Mouse (Mus musculus): ENCODE measurements around the gene Gm28308.

Gene Gm28308

DNA sequence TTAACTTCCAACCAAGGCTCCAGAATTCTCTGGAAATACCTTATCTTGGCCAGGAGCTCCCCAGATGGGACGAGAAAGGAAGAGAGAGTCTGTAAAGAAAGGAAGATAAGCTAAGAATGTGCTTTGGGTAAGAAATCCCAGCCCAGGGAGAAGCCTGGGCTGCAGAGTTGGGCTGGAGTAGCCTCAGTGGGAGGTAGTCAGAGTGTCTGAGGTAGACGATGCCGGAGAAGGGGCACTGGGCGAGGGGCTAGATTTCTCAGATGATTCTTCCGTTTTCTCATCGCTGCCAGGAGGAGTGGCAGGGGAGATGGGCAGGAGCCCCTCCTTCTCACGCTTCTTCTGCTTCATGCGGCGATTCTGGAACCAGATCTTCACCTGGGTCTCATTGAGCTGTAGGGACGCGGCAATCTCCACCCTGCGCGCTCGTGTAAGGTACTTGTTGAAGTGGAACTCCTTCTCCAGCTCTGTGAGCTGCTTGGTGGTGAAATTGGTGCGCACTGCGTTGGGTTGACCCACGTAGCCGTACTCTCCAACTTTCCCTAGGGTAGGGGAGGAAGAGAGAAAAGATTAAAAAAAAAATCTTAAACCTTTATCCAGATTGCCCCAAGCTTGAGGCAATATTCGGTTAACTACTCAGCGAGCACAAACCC is 56.5 kb downstream of the Gm28308 start:
- DNase-seq (ENCODE audit: low read depth, low spot score), result no peak

DNA sequence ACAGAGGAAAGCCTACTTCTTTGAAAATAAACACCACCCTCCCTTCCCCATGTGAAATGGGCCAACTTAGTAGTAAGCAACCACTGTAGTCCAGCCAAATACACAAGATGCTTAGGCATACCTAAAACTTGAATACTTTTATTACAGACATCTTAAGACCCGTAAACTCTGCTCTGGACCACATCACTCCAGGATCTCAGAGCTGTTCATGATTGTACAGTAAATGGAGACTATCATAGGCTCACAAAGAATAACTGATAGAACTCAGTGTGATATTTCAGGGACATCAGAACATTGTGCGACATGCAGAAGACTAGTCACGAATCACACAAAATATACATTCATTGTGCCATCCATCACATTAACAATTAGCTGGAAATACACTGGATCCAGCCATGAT is 57.7 kb downstream of the Gm28308 start:
- no peak for DNase-seq (ENCODE audit: low read depth, low spot score)

DNA sequence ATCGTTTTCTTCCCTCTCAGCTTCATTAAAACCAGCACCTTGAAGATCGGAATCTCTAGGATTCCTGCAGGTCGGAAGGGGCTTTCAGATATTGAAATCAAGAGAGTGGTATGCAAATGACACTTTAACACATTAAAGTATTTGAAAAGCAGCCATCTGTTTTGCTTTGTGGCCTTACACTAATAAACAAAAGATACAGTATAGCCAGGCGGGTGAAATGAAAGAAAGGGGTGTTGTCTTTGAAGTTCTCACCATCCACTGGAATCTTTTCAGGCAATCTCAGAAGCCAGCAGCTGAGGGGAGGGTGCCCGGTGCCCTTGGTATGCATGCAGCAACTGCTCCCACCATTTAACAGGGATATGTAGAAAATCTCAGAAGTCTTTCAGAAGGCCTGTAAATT is 59.1 kb downstream of the Gm28308 start:
- peak; percentile 56 for DNase-seq (ENCODE audit: low read depth, low spot score)

DNA sequence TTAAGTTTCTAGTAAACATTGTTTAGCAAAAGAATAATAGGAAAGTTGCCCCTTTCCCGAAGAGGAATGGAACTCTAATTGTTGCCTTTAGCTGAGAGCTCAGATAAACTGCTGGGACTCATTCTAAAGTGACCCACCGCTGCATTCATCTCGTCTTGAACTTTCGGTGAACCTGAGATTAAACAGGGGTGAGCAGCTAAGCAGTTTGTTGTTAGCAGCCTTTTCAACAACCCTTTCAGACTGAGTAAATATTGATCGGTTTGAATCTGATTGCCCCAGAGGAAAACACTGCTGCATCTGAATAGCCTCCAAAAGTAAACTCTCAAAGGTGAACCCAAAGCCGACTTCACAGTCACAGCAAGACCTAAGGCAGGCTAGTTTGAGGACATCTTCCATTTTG is 59.9 kb downstream of the Gm28308 start:
- DNase-seq (ENCODE audit: low read depth, low spot score), result peak; percentile 49

DNA sequence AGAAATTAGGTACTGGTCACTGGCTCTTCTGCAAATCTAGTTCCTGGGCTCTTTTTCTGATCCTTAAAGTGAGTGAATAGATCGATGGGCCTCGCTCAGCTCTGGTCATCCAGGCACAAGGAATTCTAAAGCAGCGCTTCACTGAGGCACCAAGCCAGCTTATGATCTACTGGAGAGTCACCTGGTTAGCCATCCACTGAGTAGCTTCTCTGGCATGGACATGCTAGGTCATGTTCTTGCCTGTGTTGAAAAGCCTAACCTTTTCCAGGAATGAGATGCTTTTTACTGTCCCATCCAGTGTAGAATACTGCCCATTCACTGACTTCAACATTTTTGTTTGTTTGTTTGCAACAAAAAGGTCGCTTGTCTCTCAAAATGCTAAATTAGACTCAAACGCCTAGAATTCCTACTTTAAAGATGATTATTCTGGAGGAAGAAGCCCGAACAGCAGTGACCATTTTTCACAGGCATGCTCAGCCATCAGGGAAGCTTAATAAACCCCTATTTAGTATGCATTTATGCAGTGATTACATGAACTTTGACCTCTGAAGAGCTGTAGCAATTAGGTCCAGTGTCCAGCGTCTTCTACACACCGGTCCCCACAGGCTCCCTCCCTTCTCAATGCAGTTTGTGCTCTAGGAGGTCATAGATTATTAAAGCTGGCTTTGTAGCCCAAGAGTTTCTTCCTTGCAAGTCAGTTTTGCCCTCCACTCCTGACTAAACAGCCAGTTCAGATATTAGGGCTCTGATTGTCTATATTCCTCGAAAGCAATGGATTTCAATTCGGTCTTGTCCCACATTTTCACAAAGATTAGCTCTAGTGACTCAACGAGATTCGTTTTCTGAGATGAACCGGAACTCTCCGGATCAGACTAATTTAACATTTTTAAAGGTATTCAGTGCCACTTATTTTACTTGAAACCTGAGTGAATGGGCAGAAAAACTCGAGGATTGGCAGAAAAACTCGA is 60.6 kb downstream of the Gm28308 start:
- DNase-seq (ENCODE audit: low read depth, low spot score), result no peak

DNA sequence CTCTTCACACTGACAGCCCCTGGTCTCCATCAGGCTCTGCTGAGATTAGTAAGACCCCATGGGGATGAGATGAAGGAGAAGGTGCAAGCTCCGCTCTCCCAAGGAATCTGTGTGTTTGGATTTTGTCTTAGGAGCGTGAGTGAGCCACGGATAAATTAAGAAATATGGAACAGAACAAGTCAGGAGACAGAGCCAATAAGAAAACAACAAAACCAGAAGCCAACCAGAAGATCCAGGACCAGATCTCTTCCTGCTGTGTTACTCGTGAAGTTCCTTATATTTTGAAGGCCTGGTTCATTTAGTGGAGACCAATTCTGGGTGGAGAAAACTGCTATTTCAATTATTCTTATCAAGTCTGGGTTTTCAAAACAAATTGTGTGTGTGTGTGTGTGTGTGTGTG is 61.6 kb downstream of the Gm28308 start:
- DNase-seq (ENCODE audit: low read depth, low spot score), result no peak

DNA sequence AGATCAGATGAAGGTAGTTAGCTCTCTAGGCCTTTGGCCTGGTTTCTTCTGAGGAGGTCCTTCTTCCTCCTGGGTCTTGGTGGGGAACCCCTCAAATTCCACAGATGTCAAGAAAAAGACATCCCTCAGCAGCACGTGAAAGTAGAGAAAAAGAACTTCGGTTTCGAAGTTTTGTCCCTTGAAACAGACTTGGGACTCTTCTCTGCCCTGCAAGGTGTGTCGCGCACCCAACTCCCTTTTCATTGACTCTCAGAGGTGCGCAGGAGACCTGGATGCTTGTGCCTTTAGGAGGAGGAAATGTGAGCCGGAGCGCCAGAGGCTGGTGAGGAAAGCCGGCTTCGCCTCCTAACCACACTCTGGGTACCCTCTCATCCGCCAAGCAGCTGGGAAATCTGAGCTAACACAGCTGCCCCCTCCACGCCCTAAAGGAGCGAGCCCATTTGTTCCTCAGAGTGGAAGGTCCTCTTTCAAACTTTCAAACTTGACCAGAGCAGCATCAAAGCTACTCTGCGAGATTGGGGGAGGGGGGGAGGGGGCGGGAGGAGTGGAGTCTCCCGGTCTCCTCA is 62.7 kb downstream of the Gm28308 start:
- DNase-seq (ENCODE audit: low read depth, low spot score), result no peak

DNA sequence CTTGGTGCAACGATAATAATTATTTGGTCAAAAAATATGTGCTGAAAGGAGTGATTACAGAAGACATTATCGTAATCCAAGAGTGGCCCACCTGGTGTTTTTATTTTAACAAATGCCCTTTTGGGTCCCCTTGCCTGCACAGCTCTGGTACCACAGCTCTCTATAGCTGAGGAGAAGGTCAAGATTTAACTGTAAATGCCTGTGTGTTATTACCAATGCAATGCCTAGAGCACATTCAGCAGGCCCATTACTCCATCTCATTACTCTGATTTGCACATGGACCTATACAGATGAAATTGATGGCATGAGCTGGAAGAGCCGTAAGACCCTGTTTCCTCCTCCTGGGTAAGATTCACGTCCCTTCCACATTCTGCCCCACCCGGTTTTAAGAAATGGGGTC is 74.0 kb downstream of the Gm28308 start:
- DNase-seq (ENCODE audit: low read depth, low spot score), result no peak

DNA sequence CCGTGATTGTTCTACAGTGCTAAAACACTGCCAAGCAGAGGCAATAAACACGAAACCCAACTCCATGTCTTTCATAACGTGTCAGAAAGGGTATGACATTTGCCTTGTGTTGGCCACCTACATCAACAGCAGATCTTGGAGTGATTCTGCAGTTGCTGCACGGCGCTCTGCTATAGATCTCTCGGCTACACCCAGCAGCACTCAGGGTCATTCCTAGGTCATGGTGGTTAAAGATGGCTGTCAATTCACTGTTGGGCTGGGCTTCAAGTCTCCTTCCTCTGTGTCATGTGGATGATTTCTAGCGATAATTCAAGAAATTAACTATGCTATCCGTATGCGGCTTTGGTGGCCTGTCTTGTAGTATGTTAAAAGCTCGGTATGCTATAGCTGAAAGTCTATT is 74.6 kb downstream of the Gm28308 start:
- DNase-seq (ENCODE audit: low read depth, low spot score), result peak; percentile 67

DNA sequence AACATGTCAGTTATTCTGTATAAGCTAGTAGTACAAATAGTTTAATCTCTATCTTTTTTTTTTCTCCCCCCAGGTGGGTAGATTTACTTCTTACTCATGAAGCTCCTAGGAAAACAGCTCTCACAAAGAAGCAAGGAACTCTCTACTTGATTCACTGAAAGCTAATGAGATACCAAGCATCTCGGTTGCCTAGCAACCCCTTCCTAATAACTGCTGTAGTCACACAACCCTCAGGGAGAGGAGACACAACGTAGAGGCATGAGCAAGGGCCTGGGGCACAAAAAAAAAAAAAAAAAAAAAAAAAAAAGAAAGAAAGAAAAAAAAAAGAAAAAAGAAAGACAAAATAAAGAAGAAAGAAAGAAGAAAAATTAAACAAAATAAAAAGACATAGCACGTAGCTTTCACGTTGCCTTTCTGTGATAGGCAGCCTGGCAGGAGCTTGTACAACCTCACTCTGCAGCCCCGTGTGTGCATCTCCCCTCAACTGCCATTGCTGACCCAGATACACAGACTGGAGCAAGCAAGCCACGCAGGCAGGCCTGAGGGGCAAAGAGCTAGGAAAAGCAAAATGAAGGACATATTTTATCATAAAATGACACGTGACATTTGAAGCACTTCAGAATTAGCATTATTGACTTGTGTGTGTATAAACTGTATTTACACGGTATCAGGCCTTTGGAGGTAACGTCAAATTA is 75.2 kb downstream of the Gm28308 start:
- DNase-seq (ENCODE audit: low read depth, low spot score), result peak; percentile 40

DNA sequence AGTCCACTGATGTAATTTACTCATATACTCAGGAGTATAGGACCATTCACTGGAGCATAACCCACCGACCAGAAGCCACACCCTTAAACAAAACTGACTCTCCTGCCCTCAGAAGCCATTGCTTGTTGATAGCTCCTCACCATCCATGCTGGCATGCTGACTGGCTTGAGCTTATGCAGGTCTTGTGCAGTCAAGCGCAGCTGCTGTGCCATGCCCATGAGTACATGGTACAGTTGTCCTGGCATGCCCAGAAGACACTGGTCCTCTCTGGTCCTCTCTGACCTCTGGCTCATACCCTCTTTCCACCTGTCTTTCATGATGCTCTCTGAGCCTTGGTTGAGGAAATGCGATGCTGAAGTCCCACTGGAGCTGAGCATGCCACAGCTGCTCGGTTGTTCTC is 89.5 kb downstream of the Gm28308 start:
- no peak for DNase-seq (ENCODE audit: low read depth, low spot score)

DNA sequence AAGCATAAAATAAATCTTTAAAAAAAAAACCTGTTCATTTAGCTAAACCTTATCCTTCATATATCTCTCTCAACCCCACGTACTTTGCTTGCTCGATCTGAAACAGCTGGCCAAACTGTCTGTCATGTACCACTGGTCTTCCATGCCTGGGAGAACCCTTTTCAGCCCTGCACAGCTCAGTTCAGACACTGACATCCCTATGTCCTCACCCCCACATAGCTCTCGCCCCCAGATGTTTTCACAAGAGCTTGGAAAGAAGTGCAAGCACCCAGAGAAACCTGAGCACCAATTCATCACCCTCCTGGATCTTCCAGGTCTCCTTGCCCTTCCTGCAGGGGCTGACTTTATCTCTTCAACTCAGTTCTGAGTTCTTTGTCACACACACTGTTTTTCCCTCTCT is 92.0 kb downstream of the Gm28308 start:
- no peak for DNase-seq (ENCODE audit: low read depth, low spot score)

DNA sequence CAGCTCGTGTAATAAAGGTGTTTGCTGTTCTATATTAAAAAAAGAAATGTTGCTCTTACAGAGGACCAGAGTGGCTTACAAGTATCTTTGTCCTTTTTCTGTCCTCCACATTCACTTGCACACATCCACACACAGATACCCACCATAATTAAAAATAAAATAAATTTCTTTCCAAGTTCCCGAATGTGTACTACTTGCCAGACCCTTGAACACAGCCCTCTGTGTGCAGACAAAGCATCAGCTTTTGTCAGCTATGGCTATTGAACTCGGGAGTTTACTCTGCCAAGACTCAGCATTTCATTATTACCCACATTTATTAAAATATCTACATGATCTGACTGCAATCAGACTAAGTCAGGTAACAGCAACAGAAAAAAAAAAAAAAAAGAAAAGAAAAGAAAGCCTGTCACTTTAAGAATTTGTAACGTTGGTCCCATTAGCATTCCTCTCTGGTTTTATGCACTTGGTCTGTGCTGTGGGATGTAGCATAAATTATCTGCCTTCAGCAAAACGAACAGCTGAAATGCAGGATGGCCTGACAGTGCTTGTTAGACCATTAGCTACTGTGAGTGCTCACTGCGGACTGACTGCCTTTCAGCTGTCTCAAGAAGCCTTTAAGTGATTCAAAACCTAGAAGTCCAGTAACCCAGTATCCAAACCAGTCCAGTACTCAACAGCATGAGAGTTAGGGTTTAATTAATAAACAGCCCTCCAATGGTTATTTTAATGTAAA is 94.1 kb downstream of the Gm28308 start:
- DNase-seq (ENCODE audit: low read depth, low spot score), result no peak

DNA sequence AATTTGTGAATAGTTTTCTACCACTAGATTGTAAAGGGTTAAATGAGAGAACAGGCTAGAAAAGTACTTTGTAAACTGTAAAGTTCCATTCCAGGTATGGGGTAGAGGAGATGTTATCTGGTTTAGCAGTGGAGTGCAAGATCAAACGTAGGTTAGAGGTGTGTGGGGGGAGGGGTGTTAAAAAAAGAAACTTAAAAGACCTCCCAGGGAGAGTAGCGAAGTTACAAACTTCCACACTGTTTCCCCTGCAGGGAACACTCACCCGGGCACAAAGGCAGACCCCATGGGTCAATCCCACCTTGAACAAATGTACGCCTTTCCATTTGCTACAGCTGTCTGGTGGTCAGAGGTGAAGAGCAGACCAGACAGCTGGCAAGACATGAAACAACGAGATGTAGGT is 97.2 kb downstream of the Gm28308 start:
- DNase-seq (ENCODE audit: low read depth, low spot score), result peak; percentile 57

Data from ZHBTc4 (cell line).